Mouse (Mus musculus): ENCODE data around the gene Cacna1i. TPM values are rescaled to one million over a fixed set of nuclear protein-coding genes. Genes with fewer than 3 reads are reported as not detected.

Cacna1i gene
- polyA plus RNA-seq (2012; ENCODE audit: insufficient read depth, insufficient read length, missing spikeins) = not detected in 2 replicates

DNA sequence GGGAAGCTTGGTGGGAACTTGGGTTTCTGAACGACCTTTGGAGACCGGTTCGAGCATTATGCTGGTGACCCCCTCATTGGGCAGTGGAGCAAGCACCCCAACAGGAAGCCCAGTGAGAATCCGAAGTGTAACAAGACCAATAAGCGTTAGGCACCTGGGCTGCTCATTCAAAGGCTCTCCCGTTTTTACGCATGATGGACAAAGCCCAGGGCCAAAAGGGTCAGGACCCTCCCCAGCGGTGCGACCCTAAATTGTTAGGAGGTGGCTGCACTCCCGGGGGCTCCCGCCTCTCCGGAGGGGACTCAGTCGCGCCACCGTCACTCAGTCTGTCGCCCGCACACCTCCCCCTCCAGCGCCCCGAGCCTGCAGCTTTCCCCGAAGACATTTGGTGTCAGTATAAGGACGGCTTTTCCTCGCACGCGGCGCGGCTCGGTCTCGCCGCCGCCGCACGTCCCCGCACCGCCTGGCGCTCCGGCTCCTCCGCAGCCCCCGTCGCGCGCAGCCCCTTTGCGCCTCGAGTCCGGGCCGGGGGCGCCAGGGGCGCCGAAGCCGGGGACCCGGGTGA is at the start of gene Cacna1i:
Cacna1i (plus strand) TSS at position 388 of the 565 bp plus-strand sequence.
- Histone ChIP-seq H3K27ac (replicated peaks; ENCODE audit: low read depth, low read length) (no peak within 1 kb of the TSS), H3K4me3 (ENCODE audit: insufficient read depth, low read depth, low read length) (no peak within 1 kb of the TSS), H3K4me1 (ENCODE audit: control insufficient read depth, insufficient read depth, insufficient read length, low read length) (no peaks in the 10 kb centered on the region)

DNA sequence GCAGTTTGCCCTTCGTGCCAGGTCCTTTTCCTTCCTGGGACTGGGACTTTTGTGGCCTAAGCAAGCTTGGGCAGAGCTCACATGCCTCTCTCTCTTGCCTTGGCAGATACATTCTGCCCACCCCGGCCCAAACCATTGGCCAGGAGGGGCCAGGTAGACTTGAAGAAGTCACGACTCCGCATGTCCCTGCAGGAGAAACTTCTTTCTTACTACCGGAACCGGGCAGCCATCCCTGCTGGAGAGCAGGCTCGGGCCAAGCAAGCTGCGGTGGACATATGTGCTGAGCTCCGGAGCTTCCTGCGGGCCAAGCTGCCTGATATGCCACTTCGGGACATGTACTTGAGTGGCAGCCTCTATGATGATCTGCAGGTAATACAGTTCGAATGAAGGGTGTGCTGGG is 38.9 kb upstream of the Cacna1i start:
- Histone ChIP-seq H3K4me3 (ENCODE audit: insufficient read depth, low read depth, low read length) (no peak overlapping the region), H3K27ac (replicated peaks; ENCODE audit: low read depth, low read length) (no peak overlapping the region), H3K4me1 (ENCODE audit: control insufficient read depth, insufficient read depth, insufficient read length, low read length) (no peaks in the 10 kb centered on the region)

DNA sequence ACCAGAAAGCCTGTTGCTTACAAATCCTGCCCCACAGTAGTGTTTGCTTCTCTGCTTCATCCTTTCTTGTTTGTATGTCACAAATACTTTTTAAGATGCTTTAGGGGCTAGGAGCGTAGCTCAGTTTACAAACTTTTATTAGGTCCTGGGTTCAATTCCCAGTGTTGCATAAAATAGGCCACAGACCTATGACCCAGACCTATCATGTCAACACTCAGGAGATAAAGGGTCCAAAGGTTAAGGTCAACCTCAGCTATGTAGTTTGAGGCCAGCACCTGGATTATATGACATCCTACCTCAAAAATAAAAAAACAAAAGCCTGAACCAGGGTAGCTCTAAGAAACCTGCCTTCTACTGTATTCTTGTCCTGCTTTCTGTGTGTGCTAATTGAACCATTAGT is 38.4 kb upstream of the Cacna1i start:
- Histone ChIP-seq H3K4me1 (ENCODE audit: control insufficient read depth, insufficient read depth, insufficient read length, low read length) (no peaks in the 10 kb centered on the region), H3K27ac (replicated peaks; ENCODE audit: low read depth, low read length) (no peak overlapping the region), H3K4me3 (ENCODE audit: insufficient read depth, low read depth, low read length) (no peak overlapping the region)

DNA sequence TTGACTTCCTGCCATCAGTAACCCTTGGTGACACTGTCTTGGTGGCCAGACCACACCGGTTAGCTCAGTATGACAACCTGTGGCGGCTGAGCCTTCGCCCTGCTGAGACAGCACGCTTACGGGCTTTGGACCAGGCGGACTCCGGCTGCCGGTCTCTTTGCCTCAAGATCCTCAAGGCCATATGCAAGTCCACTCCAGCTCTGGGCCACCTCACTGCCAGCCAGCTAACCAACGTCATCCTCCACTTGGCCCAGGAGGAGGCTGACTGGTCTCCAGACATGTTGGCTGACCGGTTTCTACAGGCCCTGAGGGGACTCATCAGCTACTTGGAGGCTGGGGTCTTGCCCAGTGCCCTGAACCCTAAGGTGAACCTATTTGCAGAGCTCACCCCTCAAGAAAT is 37.4 kb upstream of the Cacna1i start:
- Histone ChIP-seq H3K27ac (replicated peaks; ENCODE audit: low read depth, low read length) (no peak overlapping the region), H3K4me3 (ENCODE audit: insufficient read depth, low read depth, low read length) (no peak overlapping the region)

DNA sequence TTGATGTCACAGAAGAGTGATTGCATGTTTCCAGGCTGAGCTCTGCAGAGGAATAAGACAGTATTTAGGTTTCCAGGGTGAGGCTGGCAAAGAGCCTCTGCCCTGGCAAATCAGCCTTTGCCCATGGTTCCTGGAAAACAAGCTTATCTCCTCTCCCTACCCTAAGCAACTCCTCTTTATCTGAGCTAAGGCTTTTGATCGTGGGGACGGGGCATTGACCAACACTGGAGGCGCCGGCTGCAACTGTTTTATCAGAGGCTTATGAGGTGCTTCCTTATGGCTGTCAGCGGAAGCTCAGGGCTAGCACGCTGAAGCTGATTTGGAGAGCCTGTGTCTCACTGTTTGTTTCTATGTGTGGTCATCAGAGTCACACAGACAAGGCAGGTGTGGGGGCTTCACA is 36.5 kb upstream of the Cacna1i start:
- no peak overlapping the region for H3K27ac ChIP-seq (replicated peaks; ENCODE audit: low read depth, low read length)

More for the DNA sequence above, 37.4 kb upstream of the Cacna1i start:
- no peaks in the 10 kb centered on the region; the same call in 1 of the 2 replicates for H3K4me1 ChIP-seq (ENCODE audit: control insufficient read depth, insufficient read depth, insufficient read length, low read length)

DNA sequence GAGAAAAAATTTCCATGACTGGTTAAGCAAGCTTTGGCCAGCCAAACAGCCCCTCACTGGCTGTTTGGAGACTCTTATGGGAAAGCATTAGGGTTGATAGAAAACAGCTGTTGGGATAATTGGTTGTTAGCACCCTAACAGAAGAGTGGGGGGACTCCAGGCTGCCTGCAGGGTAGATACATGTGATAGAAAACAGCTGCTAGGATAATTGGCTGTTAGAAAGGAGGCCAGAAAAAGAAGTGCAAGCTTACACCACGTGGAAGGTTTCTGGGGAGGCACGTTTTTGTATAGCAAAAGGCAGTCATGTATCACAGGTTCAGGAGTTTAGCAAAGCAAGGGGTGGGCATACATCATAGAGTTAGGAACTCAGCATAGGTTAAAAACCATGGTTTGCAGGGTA is 33.5 kb upstream of the Cacna1i start:
- Histone ChIP-seq H3K4me3 (ENCODE audit: insufficient read depth, low read depth, low read length) (no peak overlapping the region), H3K27ac (replicated peaks; ENCODE audit: low read depth, low read length) (no peak overlapping the region), H3K4me1 (ENCODE audit: control insufficient read depth, insufficient read depth, insufficient read length, low read length) (no peaks in the 10 kb centered on the region; the same call in 1 of the 2 replicates)

More for the DNA sequence above, 36.5 kb upstream of the Cacna1i start:
- Histone ChIP-seq H3K4me1 (ENCODE audit: control insufficient read depth, insufficient read depth, insufficient read length, low read length) (no peaks in the 10 kb centered on the region; the same call in 1 of the 2 replicates), H3K4me3 (ENCODE audit: insufficient read depth, low read depth, low read length) (no peak overlapping the region)

DNA sequence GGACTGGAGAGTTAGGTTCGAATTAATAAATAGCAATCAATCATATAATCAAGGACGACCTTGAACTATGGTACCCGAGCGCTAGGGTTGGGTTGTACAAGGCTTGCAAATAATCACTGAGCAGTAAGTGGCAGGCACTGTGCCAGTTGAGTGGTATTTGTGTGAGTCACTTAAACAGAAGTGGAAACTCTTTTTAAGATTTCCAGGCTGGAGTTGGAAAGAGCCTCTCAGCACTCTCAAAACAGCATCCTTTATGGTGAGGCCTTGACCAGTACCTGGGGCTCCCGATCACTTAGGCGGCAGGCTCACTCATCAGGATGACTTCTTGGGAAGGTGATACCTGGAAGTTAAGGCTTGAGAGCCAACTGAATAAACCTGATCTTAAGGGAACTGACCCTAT is 32.8 kb upstream of the Cacna1i start:
- Histone ChIP-seq H3K4me1 (ENCODE audit: control insufficient read depth, insufficient read depth, insufficient read length, low read length) (no peaks in the 10 kb centered on the region; the same call in 1 of the 2 replicates), H3K27ac (replicated peaks; ENCODE audit: low read depth, low read length) (peak overlapping the region; percentile 93), H3K4me3 (ENCODE audit: insufficient read depth, low read depth, low read length) (peak overlapping the region; percentile 72)

DNA sequence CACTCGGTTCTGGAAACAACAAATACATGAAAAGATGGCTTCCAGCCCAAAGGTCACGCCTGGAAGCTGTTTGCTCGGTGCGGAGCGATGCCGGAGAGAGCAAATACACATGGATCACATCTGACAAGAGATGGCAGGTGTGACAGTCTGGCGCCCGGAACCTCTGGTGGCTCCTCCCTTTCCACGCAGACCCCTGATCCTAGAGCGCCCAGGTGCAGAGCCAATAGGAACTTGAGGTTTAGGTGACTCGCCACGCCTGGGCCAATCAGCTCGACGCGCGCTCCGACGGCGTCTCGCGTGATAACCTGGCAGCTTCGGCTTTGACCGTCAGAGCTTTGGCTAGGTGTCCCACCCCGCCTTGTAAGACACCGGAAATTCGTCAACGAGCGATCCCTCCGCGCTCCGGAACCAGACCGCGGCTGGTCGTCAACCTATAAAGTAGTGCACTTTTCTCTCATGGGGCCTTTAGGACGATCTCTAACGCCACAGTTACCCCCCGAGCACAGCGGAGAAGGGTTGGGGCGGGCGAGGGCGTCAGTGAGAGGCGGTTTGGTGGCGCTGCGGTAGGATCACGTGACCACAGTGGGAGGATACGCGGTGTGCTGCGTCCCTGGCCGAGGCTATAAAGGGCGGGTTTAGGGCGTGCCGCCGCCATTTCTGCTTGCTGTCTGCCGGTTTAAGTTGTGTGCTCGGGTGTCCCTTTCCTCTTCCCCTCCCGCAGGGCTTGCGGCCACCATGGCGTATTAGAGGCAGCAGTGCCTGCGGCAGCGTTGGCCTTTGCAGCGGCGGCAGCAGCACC is 32.0 kb upstream of the Cacna1i start, which contains the start of gene Atf4:
Atf4 (plus strand) TSS at position 338 of the 799 bp plus-strand sequence.
- peak within 1 kb of the TSS; percentile 96 for H3K27ac ChIP-seq (replicated peaks; ENCODE audit: low read depth, low read length)
- no peaks in the 10 kb centered on the region; the same call in 1 of the 2 replicates for H3K4me1 ChIP-seq (ENCODE audit: control insufficient read depth, insufficient read depth, insufficient read length, low read length)
- H3K4me3 ChIP-seq (ENCODE audit: insufficient read depth, low read depth, low read length) = peak within 1 kb of the TSS; percentile 81

DNA sequence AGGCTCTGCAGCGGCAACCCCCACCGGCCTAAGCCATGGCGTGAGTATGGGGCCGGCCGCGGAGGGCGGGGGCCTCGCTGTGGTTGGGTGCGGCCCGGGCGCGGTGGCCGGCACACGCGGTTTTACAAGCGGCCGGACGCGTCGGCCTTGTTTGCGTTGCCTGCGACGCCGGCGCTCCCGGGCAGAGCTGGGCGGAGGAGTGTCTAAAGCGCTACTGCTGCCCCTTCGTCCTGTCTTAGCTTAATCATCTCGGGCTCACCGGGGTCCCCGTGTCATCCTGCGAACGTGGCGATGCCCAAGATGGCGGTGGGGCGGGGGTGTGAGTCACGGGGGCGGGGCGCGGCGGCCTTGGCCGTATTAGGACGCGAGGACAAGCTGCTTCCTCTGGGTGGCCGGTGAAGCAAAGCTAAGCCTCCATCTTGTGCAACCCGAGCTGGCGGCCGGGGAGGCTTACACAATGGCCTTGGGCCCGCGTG is 31.4 kb upstream of the Cacna1i start:
- peak overlapping the region; percentile 81 for H3K4me3 ChIP-seq (ENCODE audit: insufficient read depth, low read depth, low read length)
- H3K27ac ChIP-seq (replicated peaks; ENCODE audit: low read depth, low read length) = peak overlapping the region; percentile 96
- H3K4me1 ChIP-seq (ENCODE audit: control insufficient read depth, insufficient read depth, insufficient read length, low read length) = no peaks in the 10 kb centered on the region; the same call in 1 of the 2 replicates

DNA sequence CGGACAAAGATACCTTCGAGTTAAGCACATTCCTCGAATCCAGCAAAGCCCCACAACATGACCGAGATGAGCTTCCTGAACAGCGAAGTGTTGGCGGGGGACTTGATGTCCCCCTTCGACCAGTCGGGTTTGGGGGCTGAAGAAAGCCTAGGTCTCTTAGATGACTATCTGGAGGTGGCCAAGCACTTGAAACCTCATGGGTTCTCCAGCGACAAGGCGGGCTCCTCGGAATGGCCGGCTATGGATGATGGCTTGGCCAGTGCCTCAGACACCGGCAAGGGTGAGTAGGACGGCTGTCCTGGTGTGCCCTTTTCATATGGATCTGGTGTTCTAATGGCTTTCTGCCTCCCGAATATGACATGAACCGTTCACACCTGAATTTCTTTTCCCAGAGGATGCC is 30.8 kb upstream of the Cacna1i start:
- peak overlapping the region; percentile 78 for H3K27ac ChIP-seq (replicated peaks; ENCODE audit: low read depth, low read length)
- H3K4me1 ChIP-seq (ENCODE audit: control insufficient read depth, insufficient read depth, insufficient read length, low read length) = no peaks in the 10 kb centered on the region; the same call in 1 of the 2 replicates
- peak overlapping the region; percentile 81 for H3K4me3 ChIP-seq (ENCODE audit: insufficient read depth, low read depth, low read length)

DNA sequence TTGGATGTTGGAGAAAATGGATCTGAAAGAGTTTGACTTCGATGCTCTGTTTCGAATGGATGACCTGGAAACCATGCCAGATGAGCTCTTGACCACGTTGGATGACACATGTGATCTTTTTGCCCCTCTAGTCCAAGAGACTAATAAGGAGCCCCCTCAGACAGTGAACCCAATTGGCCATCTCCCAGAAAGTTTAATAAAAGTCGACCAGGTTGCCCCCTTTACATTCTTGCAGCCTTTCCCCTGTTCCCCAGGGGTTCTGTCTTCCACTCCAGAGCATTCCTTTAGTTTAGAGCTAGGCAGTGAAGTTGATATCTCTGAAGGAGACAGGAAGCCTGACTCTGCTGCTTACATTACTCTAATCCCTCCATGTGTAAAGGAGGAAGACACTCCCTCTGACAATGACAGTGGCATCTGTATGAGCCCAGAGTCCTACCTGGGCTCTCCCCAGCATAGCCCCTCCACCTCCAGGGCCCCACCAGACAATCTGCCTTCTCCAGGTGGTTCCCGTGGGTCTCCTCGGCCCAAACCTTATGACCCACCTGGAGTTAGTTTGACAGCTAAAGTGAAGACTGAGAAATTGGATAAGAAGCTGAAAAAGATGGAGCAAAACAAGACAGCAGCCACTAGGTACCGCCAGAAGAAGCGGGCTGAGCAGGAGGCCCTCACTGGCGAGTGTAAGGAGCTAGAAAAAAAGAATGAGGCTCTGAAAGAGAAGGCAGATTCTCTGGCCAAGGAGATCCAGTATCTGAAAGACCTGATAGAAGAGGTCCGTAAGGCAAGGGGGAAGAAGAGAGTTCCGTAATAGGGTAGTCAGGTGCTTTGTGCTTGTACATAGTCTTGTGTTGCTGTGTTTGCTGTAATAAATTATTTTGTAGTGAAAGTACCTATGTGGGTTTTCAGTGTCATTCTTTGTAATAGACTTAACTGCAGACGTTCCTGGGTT is 30.1 kb upstream of the Cacna1i start:
- H3K4me1 ChIP-seq (ENCODE audit: control insufficient read depth, insufficient read depth, insufficient read length, low read length) = no peaks in the 10 kb centered on the region; the same call in 1 of the 2 replicates
- H3K27ac ChIP-seq (replicated peaks; ENCODE audit: low read depth, low read length) = peak overlapping the region; percentile 78
- H3K4me3 ChIP-seq (ENCODE audit: insufficient read depth, low read depth, low read length) = peak overlapping the region; percentile 81

DNA sequence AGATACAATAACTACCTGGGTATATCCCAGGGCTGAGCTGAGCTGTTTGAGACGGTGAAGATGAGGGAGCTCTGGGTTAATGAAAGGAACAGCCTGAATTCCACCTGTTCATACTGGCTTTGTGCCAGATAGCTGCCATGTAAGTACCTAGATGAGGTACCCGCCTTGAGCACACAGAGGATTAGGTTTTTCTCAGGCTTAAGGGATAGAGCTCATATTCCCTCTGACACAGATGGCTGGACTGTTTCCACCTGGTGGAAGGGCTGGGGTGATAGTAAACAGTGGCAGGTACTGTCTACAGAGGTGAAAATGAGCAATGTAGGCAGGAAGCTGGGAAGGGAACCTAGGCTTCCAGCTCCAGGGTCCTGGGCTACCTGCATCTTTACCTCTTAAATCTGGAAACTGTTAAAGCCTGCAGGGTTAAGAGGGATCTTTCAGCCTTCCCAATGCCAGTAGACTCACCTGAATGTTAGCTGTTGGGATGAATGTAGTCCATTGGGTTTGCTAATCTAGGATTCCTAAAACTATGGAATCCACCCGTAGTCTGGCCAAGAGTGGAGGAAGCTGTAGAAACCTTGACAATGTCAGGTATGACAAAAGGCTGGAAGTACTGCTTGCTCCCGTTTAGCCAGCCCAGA is 29.3 kb upstream of the Cacna1i start:
- Histone ChIP-seq H3K4me3 (ENCODE audit: insufficient read depth, low read depth, low read length) (0 out of 2 replicates have a peak overlapping the region, but pooled peaks have one; percentile 4), H3K27ac (replicated peaks; ENCODE audit: low read depth, low read length) (no peak overlapping the region), H3K4me1 (ENCODE audit: control insufficient read depth, insufficient read depth, insufficient read length, low read length) (no peaks in the 10 kb centered on the region; the same call in 1 of the 2 replicates)

DNA sequence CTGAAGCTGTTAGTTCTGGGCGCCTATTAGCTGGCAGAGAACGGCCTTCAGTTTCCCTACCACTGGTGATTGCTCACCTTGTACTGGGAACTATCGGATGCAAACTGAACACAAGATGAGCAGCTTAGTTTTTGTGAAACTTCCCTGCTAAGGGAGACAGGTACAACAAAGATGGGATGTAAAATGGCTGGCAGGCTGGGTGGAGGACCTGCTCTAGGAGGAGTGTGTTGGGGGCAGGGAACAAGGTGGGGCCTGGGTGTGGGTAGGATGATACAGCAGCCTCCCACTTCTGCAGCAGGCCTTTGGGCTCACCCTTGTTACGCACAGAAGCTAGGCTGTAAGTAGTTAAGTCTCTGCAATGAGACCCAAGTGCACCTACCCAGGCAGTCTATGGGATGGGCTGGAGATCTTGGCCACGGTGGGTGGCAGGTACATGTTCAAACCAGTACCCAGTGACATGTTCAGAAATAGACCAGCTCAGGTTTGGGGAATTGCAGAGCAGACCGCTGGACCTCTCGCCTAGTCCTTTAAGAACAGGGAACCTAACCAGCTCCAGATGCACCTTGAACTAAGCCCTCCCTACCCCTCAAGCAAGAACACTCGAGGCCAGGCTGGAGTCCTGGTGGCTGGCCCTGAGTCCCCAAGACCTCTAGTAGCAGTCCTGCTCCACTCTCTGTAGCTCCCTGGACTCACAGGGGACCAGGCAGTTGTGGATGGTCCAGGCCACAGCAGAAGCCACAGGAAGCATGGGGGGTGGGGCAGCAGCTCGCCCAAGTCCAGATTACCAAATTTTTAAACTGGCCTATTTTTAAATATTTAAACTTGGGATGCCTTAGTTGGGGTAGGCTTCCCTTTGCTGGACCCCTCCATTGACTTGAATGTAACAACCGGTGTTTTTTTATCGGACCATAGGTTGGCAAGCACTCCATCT is 28.5 kb upstream of the Cacna1i start:
- Histone ChIP-seq H3K4me3 (ENCODE audit: insufficient read depth, low read depth, low read length) (no peak overlapping the region), H3K27ac (replicated peaks; ENCODE audit: low read depth, low read length) (no peak overlapping the region), H3K4me1 (ENCODE audit: control insufficient read depth, insufficient read depth, insufficient read length, low read length) (peaks cover 2% of the 10 kb centered on the region; the same call in 1 of the 2 replicates)

All from brown adipose tissue, adult 24 weeks (tissue).